Mouse (Mus musculus) cerebellum, adult 2 months (tissue): ENCODE results near the gene Mrpl39.

Experiments used
- CTCF ChIP-seq: fragments of 200-500 bp; IDR thresholded peaks from 2 replicates; pipeline ENCODE4 v1.5.1; 2011; ENCODE audit warnings: low read depth, mild to moderate bottlenecking, control low read depth, low read length, moderate library complexity, borderline replicate concordance; ENCODE audit not compliant: insufficient read depth
- POLR2A ChIP-seq: fragments of 200-500 bp; IDR thresholded peaks from 2 replicates; pipeline ENCODE4 v1.6.1; 2011; ENCODE audit warnings: low read length, control low read depth, borderline replicate concordance; ENCODE audit not compliant: insufficient read depth

DNA sequence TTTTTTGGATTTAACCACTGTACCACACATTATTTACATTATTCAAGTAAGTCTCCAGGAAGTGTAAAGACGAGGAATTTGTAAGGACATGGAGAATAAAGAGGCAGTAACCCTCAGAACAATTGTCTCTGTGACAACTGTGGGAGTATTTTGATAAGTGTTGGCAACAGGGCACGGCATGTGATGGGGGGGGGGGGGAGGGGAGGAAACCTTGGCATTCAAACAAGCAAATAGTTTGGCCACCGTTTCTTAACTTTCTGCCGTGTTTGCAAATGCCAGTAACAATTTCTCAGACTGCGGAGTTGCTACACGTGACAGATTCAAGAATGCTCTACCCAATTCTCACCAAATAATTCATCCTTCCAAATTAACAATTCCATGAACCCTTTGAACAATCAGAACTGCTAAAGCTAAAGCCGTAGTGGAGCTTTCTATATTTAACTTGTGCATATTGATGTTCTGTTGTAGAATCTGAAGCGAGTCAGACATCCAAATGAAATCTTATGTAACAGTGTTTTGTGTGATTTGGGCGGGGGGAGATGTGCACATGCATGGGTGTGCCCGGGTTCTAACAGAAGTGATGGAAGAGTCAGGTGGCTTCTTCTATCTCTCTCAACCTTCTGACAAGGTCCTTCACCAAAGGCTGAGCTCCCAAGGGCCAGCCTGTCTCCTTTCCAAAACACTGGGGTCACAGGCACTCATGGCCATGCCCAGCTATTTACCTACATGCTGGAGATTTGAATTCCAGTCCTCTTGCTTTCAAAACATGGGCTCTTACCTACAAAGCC is 9.4 kb upstream of the Mrpl39 start:
- TF ChIP-seq CTCF (no peak), POLR2A (no peak)
